Mouse (Mus musculus): Measurements from ENCODE around the gene Kcnc4. TPM values are rescaled to one million over a fixed set of nuclear protein-coding genes. Genes with fewer than 3 reads are reported as not detected.

The Kcnc4 gene
- polyA plus RNA-seq, 2 experiments: 0.36 to 1.4 TPM

GRCm38 (mm10) chr3:107504542-107504941 lies 45.2 kb upstream of the Kcnc4 start:
- ATAC-seq (ENCODE audit: low FRiP score, low read depth): no peak
- H3K27ac ChIP-seq (replicated peaks; ENCODE audit: low read depth, low read length): no peak overlapping the region
- no peak for TF ChIP-seq POLR2A (IDR thresholded peaks at IDR 0.05; ENCODE audit: borderline replicate concordance, extremely low read depth, insufficient read depth, insufficient read length)
- H3K27me3 ChIP-seq (ENCODE audit: control insufficient read depth, insufficient read depth, low read length): no peaks in the 10 kb centered on the region
- H3K9me3 ChIP-seq (ENCODE audit: control insufficient read depth, low read length): peaks cover 7% of the 10 kb centered on the region; the same call in 1 of the 2 replicates
- WGBS: 56% methylated on average over 1 of the region's 1 CpGs
- no peak overlapping the region for H3K9ac ChIP-seq (ENCODE audit: low read depth, low read length, severe bottlenecking)
- H3K4me1 ChIP-seq (ENCODE audit: control insufficient read depth, insufficient read depth, low read length): peaks cover 22% of the 10 kb centered on the region
- H3K36me3 ChIP-seq (ENCODE audit: control insufficient read depth, insufficient read depth, low read length): peaks cover 4% of the 10 kb centered on the region
- DNase-seq (ENCODE audit: low spot score): no peak
- no peak overlapping the region for H3K4me3 ChIP-seq (replicated peaks; ENCODE audit: low read length)
- H3K4me2 ChIP-seq (replicated peaks; ENCODE audit: low read depth, low read length, severe bottlenecking): no peak overlapping the region

- no peak for DNase-seq (ENCODE audit: low spot score)
- H3K27ac ChIP-seq (replicated peaks; ENCODE audit: low read depth, low read length): no peak overlapping the region
- no peak overlapping the region for H3K4me3 ChIP-seq (replicated peaks; ENCODE audit: low read length)
- peaks cover 7% of the 10 kb centered on the region for H3K36me3 ChIP-seq (ENCODE audit: control insufficient read depth, insufficient read depth, low read length)
- peaks cover 7% of the 10 kb centered on the region; the same call in 1 of the 2 replicates for H3K9me3 ChIP-seq (ENCODE audit: control insufficient read depth, low read length)
- TF ChIP-seq POLR2A (IDR thresholded peaks at IDR 0.05; ENCODE audit: borderline replicate concordance, extremely low read depth, insufficient read depth, insufficient read length): no peak
- no peak overlapping the region for H3K4me2 ChIP-seq (replicated peaks; ENCODE audit: low read depth, low read length, severe bottlenecking)
- peaks cover 20% of the 10 kb centered on the region for H3K4me1 ChIP-seq (ENCODE audit: control insufficient read depth, insufficient read depth, low read length)
- ATAC-seq (ENCODE audit: low FRiP score, low read depth): no peak
- H3K27me3 ChIP-seq (ENCODE audit: control insufficient read depth, insufficient read depth, low read length): no peaks in the 10 kb centered on the region
- 73% methylated on average over 2 of the region's 2 CpGs for WGBS
- H3K9ac ChIP-seq (ENCODE audit: low read depth, low read length, severe bottlenecking): no peak overlapping the region
Observed at GRCm38 (mm10) chr3:107503716-107504115, 44.4 kb upstream of the Kcnc4 start.

GRCm38 (mm10) chr3:107501702-107502151 lies 42.4 kb upstream of the Kcnc4 start:
- no peak overlapping the region for H3K9ac ChIP-seq (ENCODE audit: low read depth, low read length, severe bottlenecking)
- ATAC-seq (ENCODE audit: low FRiP score, low read depth): no peak
- H3K36me3 ChIP-seq (ENCODE audit: control insufficient read depth, insufficient read depth, low read length): peaks cover 7% of the 10 kb centered on the region
- H3K4me1 ChIP-seq (ENCODE audit: control insufficient read depth, insufficient read depth, low read length): peaks cover 10% of the 10 kb centered on the region
- no peaks in the 10 kb centered on the region for H3K27me3 ChIP-seq (ENCODE audit: control insufficient read depth, insufficient read depth, low read length)
- no peak overlapping the region for H3K27ac ChIP-seq (replicated peaks; ENCODE audit: low read depth, low read length)
- whole genome bisulfite sequencing: 17% methylated on average over 7 of the region's 7 CpGs
- H3K9me3 ChIP-seq (ENCODE audit: control insufficient read depth, low read length): peaks cover 7% of the 10 kb centered on the region; the same call in 1 of the 2 replicates
- no peak overlapping the region for H3K4me3 ChIP-seq (replicated peaks; ENCODE audit: low read length)
- TF ChIP-seq POLR2A (IDR thresholded peaks at IDR 0.05; ENCODE audit: borderline replicate concordance, extremely low read depth, insufficient read depth, insufficient read length): no peak
- no peak for DNase-seq (ENCODE audit: low spot score)
- H3K4me2 ChIP-seq (replicated peaks; ENCODE audit: low read depth, low read length, severe bottlenecking): no peak overlapping the region

GRCm38 (mm10) chr3:107500301-107500700 lies 40.9 kb upstream of the Kcnc4 start:
- no peak overlapping the region for H3K4me2 ChIP-seq (replicated peaks; ENCODE audit: low read depth, low read length, severe bottlenecking)
- TF ChIP-seq POLR2A (IDR thresholded peaks at IDR 0.05; ENCODE audit: borderline replicate concordance, extremely low read depth, insufficient read depth, insufficient read length): no peak
- peaks cover 10% of the 10 kb centered on the region for H3K36me3 ChIP-seq (ENCODE audit: control insufficient read depth, insufficient read depth, low read length)

GRCm38 (mm10) chr3:107496086-107496850 lies 36.9 kb upstream of the Kcnc4 start:
- H3K4me1 ChIP-seq (ENCODE audit: control insufficient read depth, insufficient read depth, low read length): peaks cover 15% of the 10 kb centered on the region
- no peak overlapping the region for H3K27ac ChIP-seq (replicated peaks; ENCODE audit: low read depth, low read length)
- H3K9me3 ChIP-seq (ENCODE audit: control insufficient read depth, low read length): peaks cover 7% of the 10 kb centered on the region; the same call in 1 of the 2 replicates
- no peak for DNase-seq (ENCODE audit: low spot score)
- peaks cover 17% of the 10 kb centered on the region for H3K36me3 ChIP-seq (ENCODE audit: control insufficient read depth, insufficient read depth, low read length)
- no peak for ATAC-seq (ENCODE audit: low FRiP score, low read depth)
- H3K9ac ChIP-seq (ENCODE audit: low read depth, low read length, severe bottlenecking): no peak overlapping the region
- H3K4me2 ChIP-seq (replicated peaks; ENCODE audit: low read depth, low read length, severe bottlenecking): no peak overlapping the region
- 76% methylated on average over 13 of the region's 13 CpGs for WGBS
- no peaks in the 10 kb centered on the region for H3K27me3 ChIP-seq (ENCODE audit: control insufficient read depth, insufficient read depth, low read length)
- no peak for TF ChIP-seq POLR2A (IDR thresholded peaks at IDR 0.05; ENCODE audit: borderline replicate concordance, extremely low read depth, insufficient read depth, insufficient read length)
- H3K4me3 ChIP-seq (replicated peaks; ENCODE audit: low read length): no peak overlapping the region

More at GRCm38 (mm10) chr3:107500301-107500700, 40.9 kb upstream of the Kcnc4 start:
- DNase-seq (ENCODE audit: low spot score) (no peak), ATAC-seq (ENCODE audit: low FRiP score, low read depth) (no peak)
- Histone ChIP-seq H3K9me3 (ENCODE audit: control insufficient read depth, low read length) (peaks cover 7% of the 10 kb centered on the region; the same call in 1 of the 2 replicates), H3K9ac (ENCODE audit: low read depth, low read length, severe bottlenecking) (no peak overlapping the region), H3K27ac (replicated peaks; ENCODE audit: low read depth, low read length) (no peak overlapping the region), H3K4me3 (replicated peaks; ENCODE audit: low read length) (no peak overlapping the region), H3K4me1 (ENCODE audit: control insufficient read depth, insufficient read depth, low read length) (0 out of 2 replicates have a peak, but pooled peaks cover 3% of the 10 kb centered on the region), H3K27me3 (ENCODE audit: control insufficient read depth, insufficient read depth, low read length) (no peaks in the 10 kb centered on the region)
- 94% methylated on average over 11 of the region's 11 CpGs for WGBS
